Mouse (Mus musculus) limb, embryonic 12.5 days (tissue): ENCODE measurements around the gene Parvg. TPM values are rescaled to one million over a fixed set of nuclear protein-coding genes. Genes with fewer than 3 reads are reported as not detected.

Experiments used
- ATAC-seq: fragments of 200-750 bp; cut with Nextera tagmentation; 2 replicates; pipeline ENCODE4 v1.8.0; 2017; ENCODE audit warnings: low read depth, moderate TSS enrichment; ENCODE audit not compliant: insufficient number of reproducible peaks, insufficient read depth, low FRiP score, low TSS enrichment
- H3K27ac ChIP-seq: fragments of 300-500 bp; sonication (generic); 2 replicates; pipeline ENCODE4 v1.5.1; 2016; ENCODE audit warnings: mild to moderate bottlenecking, moderate library complexity
- H3K27me3 ChIP-seq: fragments of 300-500 bp; sonication (generic); 2 replicates; pipeline ENCODE4 v1.6.1; 2016; ENCODE audit warnings: mild to moderate bottlenecking, moderate library complexity
- H3K36me3 ChIP-seq: fragments of 300-500 bp; sonication (generic); 2 replicates; pipeline ENCODE4 v1.6.1; 2016; ENCODE audit warnings: mild to moderate bottlenecking, moderate library complexity
- H3K4me1 ChIP-seq: fragments of 300-500 bp; sonication (generic); replicated peaks from 2 replicates; pipeline ENCODE4 v1.6.1; 2016
- H3K4me2 ChIP-seq: fragments of 300-500 bp; sonication (generic); 2 replicates; pipeline ENCODE4 v1.6.1; 2016; ENCODE audit warnings: mild to moderate bottlenecking, moderate library complexity
- H3K4me3 ChIP-seq: fragments of 300-500 bp; sonication (generic); replicated peaks from 2 replicates; pipeline ENCODE4 v1.5.1; 2016; ENCODE audit warnings: mild to moderate bottlenecking
- H3K9ac ChIP-seq: fragments of 300-500 bp; sonication (generic); replicated peaks from 2 replicates; pipeline ENCODE4 v1.6.1; 2016; ENCODE audit warnings: mild to moderate bottlenecking, moderate library complexity
- H3K9me3 ChIP-seq: fragments of 300-500 bp; sonication (generic); 2 replicates; pipeline ENCODE4 v1.6.1; 2016; ENCODE audit warnings: mild to moderate bottlenecking, moderate library complexity
- WGBS: fragments of 180-500 bp; shearing (Covaris S2); methylation state at CpG from one replicate; pipeline ENCODE4 v1.1.7; 2016; 5-methylcytosine and 5-hydroxymethylcytosine counted together
- polyA plus RNA-seq: library from polyadenylated mRNA; unstranded; fragments of >200 nt; fragmentation: Nextera tagmentation; extraction: Ambion mirVana; gene quantifications from 2 replicates; pipeline ENCODE4 v1.2.1, GENCODE M21; 2016

Parvg gene
- polyA plus RNA-seq, 1 experiment from 2014 or later, result 1.2 TPM

- Histone ChIP-seq H3K27me3 (no peaks in the 10 kb centered on the region), H3K4me2 (no peak overlapping the region), H3K4me3 (no peak overlapping the region), H3K27ac (no peak overlapping the region), H3K9ac (no peak overlapping the region), H3K36me3 (no peaks in the 10 kb centered on the region), H3K9me3 (no peaks in the 10 kb centered on the region), H3K4me1 (peaks cover 6% of the 10 kb centered on the region; the same call in 1 of the 2 replicates)
- no peak for ATAC-seq
- WGBS, result 54% methylated on average over 12 of the region's 12 CpGs
Measured at GRCm38 (mm10) chr15:84325736-84326135, 1.9 kb downstream of the Parvg start.

- ATAC-seq, result no peak
- Histone ChIP-seq H3K9ac (no peak overlapping the region), H3K9me3 (no peaks in the 10 kb centered on the region), H3K27ac (no peak overlapping the region), H3K36me3 (no peaks in the 10 kb centered on the region), H3K4me1 (peaks cover 6% of the 10 kb centered on the region; the same call in 1 of the 2 replicates), H3K27me3 (no peaks in the 10 kb centered on the region), H3K4me3 (no peak overlapping the region), H3K4me2 (no peak overlapping the region)
- WGBS, result 73% methylated on average over 10 of the region's 10 CpGs
Measured at GRCm38 (mm10) chr15:84328870-84329269, 5.0 kb downstream of the Parvg start.

- no peak overlapping the region for H3K4me3 ChIP-seq
- H3K4me2 ChIP-seq, result no peak overlapping the region
- no peaks in the 10 kb centered on the region for H3K36me3 ChIP-seq
- H3K9ac ChIP-seq, result no peak overlapping the region
- ATAC-seq, result no peak
- peaks cover 6% of the 10 kb centered on the region; the same call in 1 of the 2 replicates for H3K4me1 ChIP-seq
- 82% methylated on average over 8 of the region's 8 CpGs for WGBS
- no peaks in the 10 kb centered on the region for H3K27me3 ChIP-seq
- H3K9me3 ChIP-seq, result no peaks in the 10 kb centered on the region
- no peak overlapping the region for H3K27ac ChIP-seq
Measured at GRCm38 (mm10) chr15:84329940-84330339, 6.1 kb downstream of the Parvg start.

- Histone ChIP-seq H3K9me3 (no peaks in the 10 kb centered on the region), H3K4me3 (no peak overlapping the region), H3K27ac (no peak overlapping the region), H3K4me2 (no peak overlapping the region), H3K36me3 (no peaks in the 10 kb centered on the region), H3K4me1 (0 out of 2 replicates have a peak, but pooled peaks cover 8% of the 10 kb centered on the region), H3K27me3 (no peaks in the 10 kb centered on the region), H3K9ac (no peak overlapping the region)
- ATAC-seq, result no peak
- whole genome bisulfite sequencing, result 82% methylated on average over 4 of the region's 4 CpGs
Measured at GRCm38 (mm10) chr15:84331066-84331612, 7.3 kb downstream of the Parvg start.

- Histone ChIP-seq H3K27me3 (no peaks in the 10 kb centered on the region), H3K9ac (no peak overlapping the region), H3K4me3 (no peak overlapping the region), H3K9me3 (no peaks in the 10 kb centered on the region), H3K36me3 (no peaks in the 10 kb centered on the region), H3K27ac (no peak overlapping the region), H3K4me1 (peaks cover 8% of the 10 kb centered on the region; the same call in 1 of the 2 replicates), H3K4me2 (no peak overlapping the region)
- WGBS, result 46% methylated on average over 12 of the region's 12 CpGs
- ATAC-seq, result no peak
Measured at GRCm38 (mm10) chr15:84336281-84336817, 12.5 kb downstream of the Parvg start.

- Histone ChIP-seq H3K36me3 (no peaks in the 10 kb centered on the region), H3K4me1 (peaks cover 8% of the 10 kb centered on the region; the same call in 1 of the 2 replicates), H3K4me2 (no peak overlapping the region), H3K4me3 (no peak overlapping the region), H3K9me3 (no peaks in the 10 kb centered on the region), H3K27ac (no peak overlapping the region), H3K9ac (no peak overlapping the region), H3K27me3 (no peaks in the 10 kb centered on the region)
- WGBS, result 74% methylated on average over 5 of the region's 5 CpGs
- no peak for ATAC-seq
Measured at GRCm38 (mm10) chr15:84337599-84337998, 13.8 kb downstream of the Parvg start.

- H3K4me1 ChIP-seq, result peaks cover 26% of the 10 kb centered on the region
- 54% methylated on average over 2 of the region's 2 CpGs for WGBS
- H3K4me3 ChIP-seq, result no peak overlapping the region
- H3K9me3 ChIP-seq, result no peaks in the 10 kb centered on the region
- H3K9ac ChIP-seq, result no peak overlapping the region
- H3K27ac ChIP-seq, result no peak overlapping the region
- no peaks in the 10 kb centered on the region for H3K27me3 ChIP-seq
- H3K4me2 ChIP-seq, result no peak overlapping the region
- H3K36me3 ChIP-seq, result no peaks in the 10 kb centered on the region
- ATAC-seq, result no peak
Measured at GRCm38 (mm10) chr15:84340926-84341325, 17.1 kb downstream of the Parvg start.

- no peaks in the 10 kb centered on the region for H3K36me3 ChIP-seq
- H3K4me3 ChIP-seq, result no peak overlapping the region
- 89% methylated on average over 4 of the region's 4 CpGs for WGBS
- no peak for ATAC-seq
- no peak overlapping the region for H3K27ac ChIP-seq
- H3K9ac ChIP-seq, result no peak overlapping the region
- peaks cover 40% of the 10 kb centered on the region for H3K4me1 ChIP-seq
- no peak overlapping the region for H3K4me2 ChIP-seq
- H3K9me3 ChIP-seq, result peaks cover 9% of the 10 kb centered on the region; the same call in 1 of the 2 replicates
- no peaks in the 10 kb centered on the region for H3K27me3 ChIP-seq
Measured at GRCm38 (mm10) chr15:84348769-84349168, 24.9 kb downstream of the Parvg start.

- no peak for ATAC-seq
- WGBS, result 54% methylated on average over 14 of the region's 14 CpGs
- H3K27me3 ChIP-seq, result no peaks in the 10 kb centered on the region
- H3K4me1 ChIP-seq, result peaks cover 27% of the 10 kb centered on the region
- H3K4me3 ChIP-seq, result no peak overlapping the region
- H3K4me2 ChIP-seq, result no peak overlapping the region
- peaks cover 9% of the 10 kb centered on the region; the same call in 1 of the 2 replicates for H3K9me3 ChIP-seq
- no peaks in the 10 kb centered on the region for H3K36me3 ChIP-seq
- no peak overlapping the region for H3K9ac ChIP-seq
- H3K27ac ChIP-seq, result no peak overlapping the region
Measured at GRCm38 (mm10) chr15:84349915-84350738, 26.3 kb downstream of the Parvg start.

- Histone ChIP-seq H3K27ac (no peak overlapping the region), H3K4me3 (no peak overlapping the region), H3K36me3 (no peaks in the 10 kb centered on the region), H3K4me1 (peaks cover 22% of the 10 kb centered on the region), H3K27me3 (no peaks in the 10 kb centered on the region), H3K4me2 (no peak overlapping the region), H3K9me3 (peaks cover 9% of the 10 kb centered on the region; the same call in 1 of the 2 replicates), H3K9ac (no peak overlapping the region)
- no peak for ATAC-seq
- 87% methylated on average over 7 of the region's 7 CpGs for WGBS
Measured at GRCm38 (mm10) chr15:84351342-84351741, 27.5 kb downstream of the Parvg start.
